Mouse (Mus musculus) E14TG2a.4 (cell line): ENCODE measurements around the gene Rbms2.
A peak's percentile ranks its signal among the peaks of the same experiment; 100 is the strongest.

Experiments
- H3K27me3 ChIP-seq: 2 replicates; pipeline ENCODE4 v1.6.1; 2014; ENCODE audit warnings: low read length, control low read depth; ENCODE audit not compliant: insufficient read depth
- H3K36me3 ChIP-seq: 2 replicates; pipeline ENCODE4 v1.6.1; 2014; ENCODE audit warnings: low read length, control low read depth; ENCODE audit not compliant: insufficient read depth
- H3K4me1 ChIP-seq: replicated peaks from 2 replicates; pipeline ENCODE4 v1.6.1; 2014; ENCODE audit warnings: low read depth, low read length, control low read depth
- H3K4me3 ChIP-seq: replicated peaks from 2 replicates; pipeline ENCODE4 v1.5.1; 2014; ENCODE audit warnings: mild to moderate bottlenecking, low read length
- H3K9me3 ChIP-seq: 2 replicates; pipeline ENCODE4 v1.6.1; 2014; ENCODE audit warnings: low read length, control low read depth
- CTCF ChIP-seq: conservative IDR thresholded peaks from 2 replicates; pipeline ENCODE4 v1.5.1; 2014; ENCODE audit warnings: low read length
- NANOG ChIP-seq: IDR thresholded peaks from 2 replicates; pipeline ENCODE4 v1.6.1; 2014; ENCODE audit warnings: borderline replicate concordance, low read length, mixed read lengths
- POU5F1 ChIP-seq: IDR thresholded peaks from 2 replicates; pipeline ENCODE4 v1.6.1; 2014; ENCODE audit warnings: low read length, borderline replicate concordance

Rbms2 gene

GRCm38 (mm10) chr10:128212871-128213323 lies 32.8 kb upstream of the Rbms2 start:
- Histone ChIP-seq H3K27me3 (peaks cover 15% of the 10 kb centered on the region), H3K36me3 (peaks cover 30% of the 10 kb centered on the region), H3K4me1 (peaks cover 40% of the 10 kb centered on the region), H3K9me3 (no peaks in the 10 kb centered on the region), H3K4me3 (peak overlapping the region; percentile 77)
- TF ChIP-seq CTCF (peak; percentile 87), POU5F1 (no peak), NANOG (no peak)

- Histone ChIP-seq H3K27me3 (peaks cover 15% of the 10 kb centered on the region), H3K36me3 (peaks cover 38% of the 10 kb centered on the region), H3K9me3 (no peaks in the 10 kb centered on the region), H3K4me1 (peaks cover 40% of the 10 kb centered on the region), H3K4me3 (peak overlapping the region; percentile 93)
- no peak for TF ChIP-seq CTCF
- no peak for TF ChIP-seq NANOG
- no peak for TF ChIP-seq POU5F1
Observed at GRCm38 (mm10) chr10:128212148-128212547, 32.1 kb upstream of the Rbms2 start.

- Histone ChIP-seq H3K9me3 (no peaks in the 10 kb centered on the region), H3K4me3 (peak within 1 kb of the TSS; percentile 93), H3K4me1 (peaks cover 43% of the 10 kb centered on the region), H3K27me3 (peaks cover 15% of the 10 kb centered on the region), H3K36me3 (peaks cover 44% of the 10 kb centered on the region)
- TF ChIP-seq NANOG, result no peak
- no peak for TF ChIP-seq CTCF
- TF ChIP-seq POU5F1, result no peak
Observed at GRCm38 (mm10) chr10:128211390-128212108, 31.5 kb upstream of the Rbms2 start, which contains the start of gene Spryd4. TSS of gene Spryd4 (minus strand) at chr10:128211807.

GRCm38 (mm10) chr10:128210954-128211353 lies 30.9 kb upstream of the Rbms2 start:
- Histone ChIP-seq H3K4me3 (peak overlapping the region; percentile 93), H3K9me3 (no peaks in the 10 kb centered on the region), H3K4me1 (peaks cover 48% of the 10 kb centered on the region), H3K36me3 (peaks cover 49% of the 10 kb centered on the region), H3K27me3 (peaks cover 15% of the 10 kb centered on the region)
- no peak for TF ChIP-seq CTCF
- no peak for TF ChIP-seq POU5F1
- TF ChIP-seq NANOG, result no peak

- Histone ChIP-seq H3K9me3 (no peaks in the 10 kb centered on the region), H3K27me3 (peaks cover 14% of the 10 kb centered on the region), H3K4me1 (peaks cover 52% of the 10 kb centered on the region), H3K4me3 (peak overlapping the region; percentile 93), H3K36me3 (peaks cover 57% of the 10 kb centered on the region)
- TF ChIP-seq NANOG, result no peak
- no peak for TF ChIP-seq CTCF
- no peak for TF ChIP-seq POU5F1
Observed at GRCm38 (mm10) chr10:128210131-128210530, 30.0 kb upstream of the Rbms2 start.

GRCm38 (mm10) chr10:128209311-128210009 lies 29.4 kb upstream of the Rbms2 start:
- no peaks in the 10 kb centered on the region for H3K9me3 ChIP-seq
- TF ChIP-seq POU5F1 (no peak), NANOG (no peak), CTCF (no peak)
- peaks cover 62% of the 10 kb centered on the region for H3K36me3 ChIP-seq
- H3K4me3 ChIP-seq, result no peak overlapping the region
- H3K4me1 ChIP-seq, result peaks cover 59% of the 10 kb centered on the region
- H3K27me3 ChIP-seq, result peaks cover 10% of the 10 kb centered on the region

- Histone ChIP-seq H3K9me3 (no peaks in the 10 kb centered on the region), H3K27me3 (peaks cover 2% of the 10 kb centered on the region), H3K4me1 (peaks cover 67% of the 10 kb centered on the region), H3K4me3 (no peak overlapping the region), H3K36me3 (peaks cover 62% of the 10 kb centered on the region)
- no peak for TF ChIP-seq NANOG
- TF ChIP-seq POU5F1, result no peak
- no peak for TF ChIP-seq CTCF
Observed at GRCm38 (mm10) chr10:128208326-128208725, 28.2 kb upstream of the Rbms2 start.

GRCm38 (mm10) chr10:128204941-128205340 lies 24.8 kb upstream of the Rbms2 start:
- peak overlapping the region; percentile 45 for H3K4me3 ChIP-seq
- peaks cover 59% of the 10 kb centered on the region for H3K4me1 ChIP-seq
- TF ChIP-seq NANOG (no peak), POU5F1 (no peak), CTCF (no peak)
- peaks cover 73% of the 10 kb centered on the region for H3K36me3 ChIP-seq
- no peaks in the 10 kb centered on the region for H3K27me3 ChIP-seq
- H3K9me3 ChIP-seq, result no peaks in the 10 kb centered on the region

GRCm38 (mm10) chr10:128201856-128202255 lies 21.8 kb upstream of the Rbms2 start:
- peaks cover 55% of the 10 kb centered on the region for H3K4me1 ChIP-seq
- H3K27me3 ChIP-seq, result no peaks in the 10 kb centered on the region
- peaks cover 52% of the 10 kb centered on the region for H3K36me3 ChIP-seq
- no peak overlapping the region for H3K4me3 ChIP-seq
- no peaks in the 10 kb centered on the region for H3K9me3 ChIP-seq
- no peak for TF ChIP-seq POU5F1
- no peak for TF ChIP-seq CTCF
- no peak for TF ChIP-seq NANOG
